Mouse (Mus musculus) limb, embryonic 14.5 days (tissue): ENCODE data around the gene Hacl1. TPM values are rescaled to one million over a fixed set of nuclear protein-coding genes. Genes with fewer than 3 reads are reported as not detected.
A peak's percentile ranks its signal among the peaks of the same experiment; 100 is the strongest.

Experiments used
- ATAC-seq: fragments of 200-750 bp; cut with Nextera tagmentation; 2 replicates; pipeline ENCODE4 v1.8.0; 2017; ENCODE audit warnings: low read depth, moderate number of reproducible peaks, moderate TSS enrichment; ENCODE audit not compliant: low FRiP score
- DNase-seq: peaks from one replicate; pipeline ENCODE4 v3.0.0-alpha.2; 2015; ENCODE audit warnings: low spot score
- H3K27ac ChIP-seq: fragments of 300-500 bp; sonication (generic); replicated peaks from 2 replicates; pipeline ENCODE4 v1.5.1; 2014; ENCODE audit warnings: low read depth, mild to moderate bottlenecking, low read length, moderate library complexity, mixed read lengths
- H3K27me3 ChIP-seq: fragments of 300-500 bp; sonication (generic); 2 replicates; pipeline ENCODE4 v1.6.1; 2014; ENCODE audit warnings: low read length, mixed read lengths; ENCODE audit not compliant: control insufficient read depth, insufficient read depth
- H3K36me3 ChIP-seq: fragments of 300-500 bp; sonication (generic); 2 replicates; pipeline ENCODE4 v1.6.1; 2014; ENCODE audit warnings: mild to moderate bottlenecking, low read length, moderate library complexity, mixed read lengths; ENCODE audit not compliant: control insufficient read depth, insufficient read depth
- H3K4me1 ChIP-seq: fragments of 300-500 bp; sonication (generic); 2 replicates; pipeline ENCODE4 v1.6.1; 2014; ENCODE audit warnings: antibody characterized with exemption, low read length, mixed read lengths; ENCODE audit not compliant: control insufficient read depth, insufficient read depth
- H3K4me2 ChIP-seq: fragments of 300-500 bp; sonication (generic); replicated peaks from 2 replicates; pipeline ENCODE4 v1.6.1; 2014; ENCODE audit warnings: low read depth, mild to moderate bottlenecking, low read length, moderate library complexity; ENCODE audit not compliant: severe bottlenecking
- H3K4me3 ChIP-seq: fragments of 300-500 bp; sonication (generic); replicated peaks from 2 replicates; pipeline ENCODE4 v1.5.1; 2014; ENCODE audit warnings: low read length
- H3K9ac ChIP-seq: fragments of 300-500 bp; sonication (generic); 2 replicates; pipeline ENCODE4 v1.6.1; 2014; ENCODE audit warnings: mild to moderate bottlenecking, low read depth, low read length, moderate library complexity; ENCODE audit not compliant: severe bottlenecking
- H3K9me3 ChIP-seq: fragments of 300-500 bp; sonication (generic); 2 replicates; pipeline ENCODE4 v1.6.1; 2016; ENCODE audit warnings: low read length; ENCODE audit not compliant: control insufficient read depth
- POLR2A ChIP-seq: fragments of 200-500 bp; IDR thresholded peaks from 2 replicates; pipeline ENCODE4 v1.8.0; 2012; ENCODE audit warnings: inconsistent platforms, mild to moderate bottlenecking, moderate library complexity, borderline replicate concordance; ENCODE audit not compliant: insufficient read depth, insufficient read length; ENCODE audit errors: extremely low read depth
- WGBS: fragments of 180-500 bp; shearing (Covaris S2); extraction: QIAGEN DNeasy Blood & Tissue Kit; methylation state at CpG from one replicate; pipeline ENCODE4 v1.1.7; 2014; 5-methylcytosine and 5-hydroxymethylcytosine counted together
- polyA plus RNA-seq, 2 experiments: library from polyadenylated mRNA; depleted of rRNA in 1 of 2; stranded (reverse) in 1 of 2; unstranded in 1 of 2; fragments of >200 nt; fragmentation: Nextera tagmentation in 1 of 2; extraction: Ambion mirVana in 1 of 2; gene quantifications; 2 replicates each; pipeline versions ENCODE4 v1.2.1 to v1.2.3; 2012 to 2014

The Hacl1 gene
- polyA plus RNA-seq, 2 experiments, result 16.5 to 18.2 TPM

GRCm38 (mm10) chr14:31572561-31573175 is 68.4 kb downstream of the Hacl1 start:
- Histone ChIP-seq H3K4me1 (peaks cover 14% of the 10 kb centered on the region; the same call in 1 of the 2 replicates), H3K4me2 (no peak overlapping the region), H3K9me3 (no peaks in the 10 kb centered on the region), H3K27me3 (no peaks in the 10 kb centered on the region), H3K4me3 (no peak overlapping the region), H3K36me3 (no peaks in the 10 kb centered on the region), H3K27ac (no peak overlapping the region), H3K9ac (no peak overlapping the region)
- DNase-seq (no peak), ATAC-seq (no peak)
- no peak for TF ChIP-seq POLR2A
- 84% methylated on average over 9 of the region's 9 CpGs for WGBS

GRCm38 (mm10) chr14:31571419-31571818 is 69.7 kb downstream of the Hacl1 start:
- Histone ChIP-seq H3K27ac (no peak overlapping the region), H3K27me3 (no peaks in the 10 kb centered on the region), H3K4me1 (peaks cover 11% of the 10 kb centered on the region; the same call in 1 of the 2 replicates), H3K4me2 (no peak overlapping the region), H3K36me3 (no peaks in the 10 kb centered on the region), H3K9me3 (no peaks in the 10 kb centered on the region), H3K4me3 (no peak overlapping the region), H3K9ac (no peak overlapping the region)
- no peak for TF ChIP-seq POLR2A
- 81% methylated on average over 5 of the region's 5 CpGs for WGBS
- ATAC-seq (no peak), DNase-seq (no peak)

GRCm38 (mm10) chr14:31570131-31570951 is 70.7 kb downstream of the Hacl1 start:
- Histone ChIP-seq H3K9ac (no peak overlapping the region), H3K27ac (no peak overlapping the region), H3K9me3 (no peaks in the 10 kb centered on the region), H3K36me3 (no peaks in the 10 kb centered on the region), H3K4me3 (no peak overlapping the region), H3K4me2 (no peak overlapping the region), H3K4me1 (peaks cover 12% of the 10 kb centered on the region; the same call in 1 of the 2 replicates), H3K27me3 (no peaks in the 10 kb centered on the region)
- WGBS, result 57% methylated on average over 6 of the region's 6 CpGs
- no peak for TF ChIP-seq POLR2A
- DNase-seq (no peak), ATAC-seq (no peak)

- Histone ChIP-seq H3K4me2 (no peak overlapping the region), H3K4me3 (no peak overlapping the region), H3K27me3 (no peaks in the 10 kb centered on the region), H3K4me1 (peaks cover 20% of the 10 kb centered on the region; the same call in 1 of the 2 replicates), H3K9me3 (no peaks in the 10 kb centered on the region), H3K9ac (no peak overlapping the region), H3K27ac (no peak overlapping the region), H3K36me3 (no peaks in the 10 kb centered on the region)
- 53% methylated on average over 7 of the region's 7 CpGs for WGBS
- ATAC-seq (peak; percentile 64), DNase-seq (peak; percentile 72)
- no peak for TF ChIP-seq POLR2A
Measured at GRCm38 (mm10) chr14:31569151-31569631, 71.9 kb downstream of the Hacl1 start.

GRCm38 (mm10) chr14:31565478-31566212 is 75.4 kb downstream of the Hacl1 start:
- Histone ChIP-seq H3K4me3 (no peak overlapping the region), H3K4me1 (peaks cover 20% of the 10 kb centered on the region; the same call in 1 of the 2 replicates), H3K4me2 (no peak overlapping the region), H3K9ac (no peak overlapping the region), H3K27me3 (no peaks in the 10 kb centered on the region), H3K36me3 (no peaks in the 10 kb centered on the region), H3K27ac (peak overlapping the region; percentile 22; the same call in 1 of the 2 replicates), H3K9me3 (no peaks in the 10 kb centered on the region)
- TF ChIP-seq POLR2A, result no peak
- DNase-seq (no peak), ATAC-seq (no peak)
- 38% methylated on average over 9 of the region's 9 CpGs for WGBS
